In genomic region chr11:60114296-60115023, GRCm38 (mm10) we compare ENCODE assay signal across 8 mouse cellular contexts. TPM values are rescaled to one million over a fixed set of nuclear protein-coding genes. Genes with fewer than 3 reads are reported as not detected.
DNase-seq lines count a peak whose midpoint lies in the region; ATAC-seq and TF ChIP-seq lines count a peak whose summit lies in the region.

No protein-coding gene starts in this region.

- no peaks in the 10 kb centered on the region for H3K9me3 ChIP-seq in forebrain, embryonic 16.5 days (ENCODE audit: control insufficient read depth, low read length)
- no peaks in the 10 kb centered on the region for H3K9me3 ChIP-seq in liver, embryonic 12.5 days (replicated peaks)
- no peaks in the 10 kb centered on the region for H3K9me3 ChIP-seq in stomach, embryonic 14.5 days (ENCODE audit: control insufficient read depth, low read depth, low read length)

- peak overlapping the region; percentile 48 for H3K9ac ChIP-seq in forebrain, embryonic 16.5 days (replicated peaks; ENCODE audit: low read depth, low read length)
- H3K9ac ChIP-seq in liver, embryonic 12.5 days, result peak overlapping the region; percentile 86
- H3K9ac ChIP-seq in stomach, embryonic 14.5 days (replicated peaks; ENCODE audit: low read depth, low read length), result peak overlapping the region; percentile 31; the same call in 1 of the 2 replicates

- no peaks in the 10 kb centered on the region for H3K36me3 ChIP-seq in forebrain, embryonic 16.5 days (ENCODE audit: control insufficient read depth, insufficient read depth)
- no peaks in the 10 kb centered on the region for H3K36me3 ChIP-seq in liver, embryonic 12.5 days
- no peaks in the 10 kb centered on the region for H3K36me3 ChIP-seq in stomach, embryonic 14.5 days (ENCODE audit: control insufficient read depth, insufficient read depth, low read length)

- WGBS in forebrain, embryonic 16.5 days, result 2% methylated on average over 21 of the region's 21 CpGs
- WGBS in liver, embryonic 12.5 days (ENCODE audit: insufficient replicate concordance), result 1% methylated on average over 21 of the region's 21 CpGs
- WGBS in stomach, embryonic 14.5 days, result 4% methylated on average over 19 of the region's 21 CpGs

- peak; percentile 14 for ATAC-seq in forebrain, embryonic 16.5 days
- ATAC-seq in liver, embryonic 12.5 days, result peak; percentile 14
- ATAC-seq in monocyte, adult 5-6 weeks (replicated peaks; ENCODE audit: insufficient number of reproducible peaks, low FRiP score, low TSS enrichment, poor library complexity, severe bottlenecking), result peak; percentile 9; the same call in 1 of the 2 replicates
- ATAC-seq in stomach, embryonic 14.5 days (ENCODE audit: insufficient number of reproducible peaks, insufficient read depth, low FRiP score, low read depth), result peak; percentile 54

- peak overlapping the region; percentile 58 for H3K4me2 ChIP-seq in forebrain, embryonic 16.5 days (ENCODE audit: low read length)
- H3K4me2 ChIP-seq in liver, embryonic 12.5 days, result peak overlapping the region; percentile 93
- peak overlapping the region; percentile 78 for H3K4me2 ChIP-seq in stomach, embryonic 14.5 days (replicated peaks; ENCODE audit: low read depth, low read length)

- H3K4me3 ChIP-seq in forebrain, embryonic 16.5 days (replicated peaks; ENCODE audit: low read length), result peak overlapping the region; percentile 53
- peak overlapping the region; percentile 68 for H3K4me3 ChIP-seq in liver, embryonic 12.5 days
- H3K4me3 ChIP-seq in stomach, embryonic 14.5 days (ENCODE audit: low read depth, low read length), result peak overlapping the region; percentile 40

- H3K27me3 ChIP-seq in forebrain, embryonic 16.5 days (replicated peaks; ENCODE audit: control insufficient read depth, insufficient read depth, low read length), result no peaks in the 10 kb centered on the region
- no peaks in the 10 kb centered on the region for H3K27me3 ChIP-seq in liver, embryonic 12.5 days (replicated peaks)
- no peaks in the 10 kb centered on the region for H3K27me3 ChIP-seq in stomach, embryonic 14.5 days (ENCODE audit: control insufficient read depth, insufficient read depth, low read length)

- peaks cover 35% of the 10 kb centered on the region for H3K4me1 ChIP-seq in forebrain, embryonic 16.5 days (replicated peaks; ENCODE audit: control insufficient read depth, insufficient read depth, low read length)
- peaks cover 89% of the 10 kb centered on the region for H3K4me1 ChIP-seq in liver, embryonic 12.5 days
- peaks cover 57% of the 10 kb centered on the region for H3K4me1 ChIP-seq in stomach, embryonic 14.5 days (ENCODE audit: control insufficient read depth, insufficient read depth, low read length)

- TF ChIP-seq CTCF in brain, embryonic 14.5 days (IDR thresholded peaks at IDR 0.05; ENCODE audit: borderline replicate concordance, extremely low read depth, insufficient read depth, insufficient read length), result no peak

- peak; percentile 38 for DNase-seq in cerebellum, adult 11-12 months
- no peak for DNase-seq in cerebellum, adult 9-10 months
- peak; percentile 86 for DNase-seq in brain, embryonic 14.5 days (ENCODE audit: low read depth)
- DNase-seq in induced T-regulatory cell, adult 2 months (ENCODE audit: low read depth), result peak; percentile 78

- no peak for TF ChIP-seq POLR2A in brain, embryonic 14.5 days (IDR thresholded peaks at IDR 0.05; ENCODE audit: borderline replicate concordance, extremely low read depth, insufficient read depth, insufficient read length, poor library complexity, severe bottlenecking)

- peak overlapping the region; percentile 57 for H3K27ac ChIP-seq in forebrain, embryonic 16.5 days (ENCODE audit: low read length)
- H3K27ac ChIP-seq in liver, embryonic 12.5 days, result peak overlapping the region; percentile 93
- H3K27ac ChIP-seq in stomach, embryonic 14.5 days (ENCODE audit: low read length), result peak overlapping the region; percentile 98

RNA-seq across cellular contexts. Expression of gene Rai1, which starts 9.6 kb away (rescaled TPM):
- 65.8 and 78.4 TPM in 2 replicates for polyA plus RNA-seq in brain, embryonic 14.5 days (2012; rRNA removed)
- 30.2 and 30.3 TPM in 2 replicates for polyA plus RNA-seq in forebrain, embryonic 16.5 days (2015; fragmentation: Nextera tagmentation; extraction: Ambion mirVana)
- 11.3 and 11.6 TPM in 2 replicates for polyA plus RNA-seq in liver, embryonic 12.5 days (2016; fragmentation: Nextera tagmentation; extraction: Ambion mirVana)
- 4.6 to 18.1 TPM (median 10.3 TPM) in 3 replicates for total RNA-seq in monocyte, adult 5-6 weeks (2017)
- 29.1 and 30.6 TPM in 2 replicates for polyA plus RNA-seq in stomach, embryonic 14.5 days (2014; fragmentation: Nextera tagmentation; extraction: Ambion mirVana)

Comparison
In these comparisons a context has a peak if more than half of its experiments do, and no peak if none do; other contexts are left out.
1. H3K9ac ChIP-seq: peak in every context shown above with its lines; median percentile 86 in liver, embryonic 12.5 days; 48 in forebrain, embryonic 16.5 days; 31 in stomach, embryonic 14.5 days.